Mouse (Mus musculus) R1 (cell line): ENCODE data around the gene Pde1b.

ENCODE experiments used
- DNase-seq: peaks from one replicate; pipeline ENCODE4 v3.0.0-alpha.2; 2018; ENCODE audit warnings: low read depth, low spot score

Gene Pde1b

DNA sequence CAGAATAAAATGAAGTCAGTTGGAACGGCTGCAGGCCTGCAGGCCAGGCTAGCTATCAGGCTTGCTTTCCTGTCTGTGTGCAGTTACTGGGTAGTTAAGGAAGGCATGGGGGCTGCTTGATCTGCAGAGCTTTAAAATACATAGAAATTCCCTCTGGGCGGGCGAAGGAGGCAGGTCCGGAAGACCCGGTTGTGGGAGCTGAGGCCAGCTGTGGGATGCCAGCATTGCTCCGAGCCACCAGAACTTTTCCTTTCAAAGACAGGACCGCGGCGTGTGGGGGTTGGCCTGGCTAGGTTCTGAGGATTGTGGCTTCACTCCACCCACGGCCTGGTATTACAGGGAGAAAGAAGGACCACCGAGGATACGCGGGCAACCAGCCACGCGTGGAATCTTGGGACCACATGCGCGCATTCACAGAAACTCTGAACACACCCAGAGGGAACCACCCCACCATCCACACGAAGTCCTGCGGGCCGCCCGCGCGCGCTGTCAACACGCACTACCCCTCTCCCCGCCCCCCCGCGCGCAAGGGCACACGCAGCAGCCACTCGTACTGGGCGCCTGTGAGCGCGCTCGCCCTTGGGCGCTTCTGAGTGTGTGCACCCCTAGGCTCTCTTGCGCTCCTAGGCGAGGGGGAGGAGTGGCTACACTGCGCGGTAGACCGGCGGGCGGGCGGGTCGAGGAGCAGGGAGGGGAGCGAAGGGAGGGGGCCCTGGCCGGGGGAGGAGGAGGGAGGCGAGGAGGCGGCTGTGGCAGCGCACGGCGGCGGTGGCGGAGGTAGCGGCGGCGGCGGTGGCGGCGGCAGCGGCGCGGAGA lies at the start of gene Pde1b:
Gene Pde1b (plus strand): TSS at position 600 of the 816 bp plus-strand sequence.
- peak; percentile 59 for DNase-seq

DNA sequence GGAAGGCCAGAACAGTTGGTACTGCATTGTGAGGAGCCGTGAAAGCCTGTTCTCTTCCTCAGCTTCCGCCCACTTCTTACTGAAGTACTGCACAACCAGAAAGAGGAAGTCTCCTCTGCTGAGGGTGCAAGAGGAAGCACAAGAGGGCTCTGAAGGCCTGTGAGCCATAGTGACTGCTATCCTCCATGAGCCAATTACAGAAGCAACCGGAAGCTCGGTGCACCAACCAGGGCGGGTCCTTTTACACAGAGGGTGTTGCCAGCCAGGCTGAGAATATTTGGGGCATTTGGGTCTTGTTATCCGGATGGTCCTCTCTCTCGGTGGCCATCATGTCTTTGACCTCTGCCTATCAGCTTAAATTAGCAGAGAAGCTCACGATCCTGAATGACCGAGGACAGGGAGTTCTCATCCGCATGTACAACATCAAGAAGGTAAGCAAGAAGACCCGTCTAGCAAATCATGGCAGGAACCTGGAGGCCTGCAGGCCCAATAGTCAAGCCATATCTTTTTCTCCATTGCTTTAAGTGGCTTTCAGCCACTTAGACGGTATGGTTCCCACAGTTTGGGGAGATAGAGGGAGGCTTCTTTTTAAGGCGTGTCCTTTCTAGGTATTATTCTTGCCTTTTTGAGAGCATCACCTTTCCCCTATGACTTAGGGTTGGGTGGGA lies 49.1 kb upstream of the Pde1b start, which contains the start of gene Nckap1l:
Gene Nckap1l (plus strand): TSS at position 244 of the 668 bp plus-strand sequence.
- peak; percentile 3 for DNase-seq

DNA sequence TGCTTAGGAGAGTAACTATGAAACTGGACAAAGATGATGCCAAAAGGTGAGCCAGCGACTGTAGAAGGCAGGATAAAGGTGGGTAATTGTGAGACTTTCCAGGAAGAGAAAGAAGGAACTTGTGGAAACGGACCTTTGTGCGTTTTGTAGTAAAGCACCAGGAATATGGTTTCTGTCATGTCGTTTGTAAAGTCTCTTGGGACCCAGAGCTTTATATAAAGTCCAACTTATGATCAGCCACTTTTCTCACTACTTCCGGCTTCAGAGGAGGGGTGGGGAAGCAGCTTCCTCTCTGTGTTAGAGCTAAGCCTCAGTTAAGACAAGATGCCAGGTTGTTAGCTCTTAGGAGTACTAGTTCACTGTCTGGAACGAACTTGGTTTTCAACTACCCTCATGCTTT lies 48.4 kb upstream of the Pde1b start:
- DNase-seq = no peak

DNA sequence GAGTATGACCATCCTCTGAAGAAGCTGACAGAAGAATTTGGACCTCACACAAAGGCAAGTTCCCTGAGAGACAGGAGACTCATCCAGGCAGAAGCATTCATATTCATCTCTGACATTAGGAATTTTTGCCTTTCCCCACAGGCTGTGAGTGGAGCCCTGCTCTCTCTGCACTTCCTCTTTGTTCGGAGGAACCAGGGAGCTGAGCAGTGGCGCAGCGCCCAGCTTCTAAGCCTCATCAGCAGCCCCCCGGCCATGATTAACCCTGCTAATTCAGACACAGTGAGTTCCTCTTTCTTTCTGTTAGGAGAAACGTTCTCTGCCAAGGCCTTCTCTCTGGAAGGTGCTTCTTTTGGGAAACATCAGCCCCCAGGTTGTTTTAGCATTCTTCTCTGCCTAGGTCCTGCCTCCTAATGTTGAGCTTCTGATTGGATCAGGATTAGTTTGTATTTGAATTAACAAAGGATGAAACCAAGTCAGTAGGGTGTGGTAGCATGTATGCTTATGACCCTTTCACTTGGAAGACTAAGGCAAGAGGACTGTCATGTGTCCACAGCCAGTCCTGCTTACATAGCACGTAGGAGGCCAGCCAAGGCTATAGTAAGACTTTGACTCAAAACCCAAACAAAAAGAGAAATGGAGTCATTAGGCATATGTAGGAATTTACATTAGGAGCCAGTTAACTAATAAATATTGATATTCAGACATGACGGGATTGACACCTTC lies 40.1 kb upstream of the Pde1b start:
- no peak for DNase-seq

DNA sequence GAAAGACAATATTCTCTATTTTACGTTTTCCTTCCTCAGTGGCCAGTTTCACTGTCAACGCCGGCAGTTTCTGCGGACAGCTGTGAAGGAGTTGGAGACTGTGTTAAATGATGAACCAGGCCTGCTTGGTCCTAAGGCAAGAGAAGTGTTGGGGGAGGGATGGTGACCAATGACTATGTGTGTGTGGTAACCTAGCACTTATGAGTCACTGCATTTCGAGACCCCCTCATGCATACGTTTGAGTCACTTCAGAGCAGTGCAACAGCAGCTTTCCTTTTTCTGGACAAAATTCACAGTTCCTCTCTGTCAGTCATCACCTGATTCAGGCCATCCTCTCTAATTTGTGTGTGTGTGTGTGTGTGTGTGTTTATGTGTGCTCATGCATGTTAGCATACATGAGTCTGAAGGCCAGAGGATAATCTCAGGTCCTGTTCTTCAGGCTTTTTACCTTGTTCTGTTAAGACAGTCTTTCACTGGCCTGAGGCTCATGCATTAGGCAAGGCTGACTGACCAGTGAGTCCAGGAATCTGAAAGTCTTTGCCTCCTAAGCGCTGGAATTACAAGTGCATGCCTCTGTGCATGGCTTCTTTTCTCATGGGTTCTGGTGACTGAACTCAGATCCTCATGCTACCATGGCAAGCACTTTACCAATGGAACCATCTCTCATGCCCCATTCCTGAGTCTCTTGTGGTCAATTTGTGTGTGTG lies 31.2 kb upstream of the Pde1b start:
- no peak for DNase-seq

DNA sequence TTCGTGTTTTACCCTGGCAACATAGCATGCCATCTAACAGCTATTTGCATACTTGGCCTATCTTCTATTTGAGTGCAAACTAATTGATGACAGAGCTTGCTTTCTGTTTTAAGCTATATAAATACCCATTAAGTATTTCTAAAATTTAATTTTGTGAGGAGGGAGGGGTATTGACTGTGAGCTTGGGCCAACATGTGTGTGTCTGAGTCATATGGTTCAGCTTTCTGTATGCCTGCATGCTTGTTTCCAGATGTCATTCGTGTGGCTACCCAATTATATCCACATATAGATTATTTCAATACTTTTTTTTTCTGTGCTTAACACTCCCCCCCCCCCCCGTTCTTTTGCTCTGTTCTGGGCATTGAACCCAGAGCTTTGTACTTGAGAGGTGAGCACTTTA lies 30.6 kb upstream of the Pde1b start:
- DNase-seq = no peak

DNA sequence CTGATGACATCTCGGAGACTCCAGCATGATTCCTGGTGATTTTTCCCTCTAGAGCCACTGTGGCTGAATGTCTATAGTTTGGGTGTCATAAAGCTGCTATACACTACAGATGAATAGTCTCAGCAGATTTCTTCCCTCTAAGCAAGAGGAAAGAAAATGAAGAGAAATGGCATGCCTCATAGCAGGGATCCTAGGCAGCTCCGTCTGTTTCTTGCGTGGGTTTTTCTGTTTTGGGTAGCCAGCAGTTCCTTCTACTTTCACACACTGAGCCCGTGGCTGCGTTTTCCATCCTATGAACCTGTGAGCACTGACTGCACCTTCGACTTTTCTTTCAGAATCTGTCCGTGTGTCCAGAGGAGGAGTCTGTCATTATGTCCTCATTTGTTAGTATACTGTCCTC lies 29.7 kb upstream of the Pde1b start:
- DNase-seq = no peak

DNA sequence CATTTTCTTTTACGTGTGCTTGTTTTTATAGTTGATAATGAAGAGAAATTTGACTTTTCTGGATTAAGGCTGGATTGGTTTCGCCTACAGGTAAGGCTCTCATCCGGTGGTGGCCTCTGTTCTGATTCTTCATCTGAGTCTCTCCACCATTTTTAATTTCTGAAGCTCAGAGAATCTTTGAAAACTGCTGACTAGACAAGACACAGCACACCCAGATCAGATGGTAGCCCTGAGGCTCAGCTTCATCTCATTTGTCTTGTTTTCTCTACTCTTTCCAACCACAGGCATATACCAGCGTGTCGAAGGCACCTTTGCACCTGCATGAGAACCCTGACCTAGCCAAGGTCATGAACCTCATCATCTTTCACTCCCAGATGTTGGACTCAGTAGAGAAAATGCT lies 29.1 kb upstream of the Pde1b start:
- DNase-seq = no peak

DNA sequence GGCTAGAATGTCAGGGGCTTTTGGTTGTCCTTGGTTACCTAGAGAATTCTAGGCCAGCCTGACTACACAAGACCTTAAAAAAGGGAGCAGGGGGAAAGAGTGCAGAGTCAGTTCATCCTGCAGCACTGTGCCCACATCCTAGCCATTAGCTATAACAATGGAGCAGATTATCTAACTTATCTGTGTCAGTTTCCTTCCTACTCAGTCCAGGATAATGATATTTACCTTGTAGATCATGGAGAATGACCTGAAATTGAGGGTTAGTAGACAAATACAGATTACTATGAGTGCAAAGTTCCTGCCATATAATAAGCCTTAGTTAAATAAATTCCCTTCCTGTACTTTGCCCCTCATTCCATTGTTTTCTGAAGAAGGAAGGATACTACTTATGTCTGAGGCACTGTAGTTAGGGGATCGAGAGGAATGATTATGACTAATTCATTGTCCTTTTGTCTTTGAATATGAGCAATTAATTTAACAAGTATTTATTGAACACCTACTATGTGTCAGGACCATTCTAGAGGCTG lies 23.7 kb upstream of the Pde1b start:
- no peak for DNase-seq

DNA sequence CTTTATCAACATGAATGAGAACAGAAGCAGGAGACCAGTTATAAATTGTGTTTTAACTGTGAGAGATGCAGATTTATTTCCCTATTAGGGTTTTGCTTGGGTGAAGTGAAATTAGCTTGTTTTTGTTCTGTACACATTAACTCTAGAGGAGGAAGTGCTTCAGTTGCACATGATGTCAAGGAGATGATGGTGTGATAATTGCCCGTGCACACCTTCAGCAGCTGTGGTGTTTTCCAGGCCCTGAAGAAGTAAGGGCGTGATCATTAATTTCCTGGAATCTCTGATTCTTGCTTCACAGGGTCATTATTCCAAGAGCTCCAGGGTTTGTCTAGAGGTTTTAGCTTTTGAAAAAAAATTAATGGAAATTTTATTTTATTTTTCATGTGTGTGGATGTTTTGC lies 22.7 kb upstream of the Pde1b start:
- no peak for DNase-seq

DNA sequence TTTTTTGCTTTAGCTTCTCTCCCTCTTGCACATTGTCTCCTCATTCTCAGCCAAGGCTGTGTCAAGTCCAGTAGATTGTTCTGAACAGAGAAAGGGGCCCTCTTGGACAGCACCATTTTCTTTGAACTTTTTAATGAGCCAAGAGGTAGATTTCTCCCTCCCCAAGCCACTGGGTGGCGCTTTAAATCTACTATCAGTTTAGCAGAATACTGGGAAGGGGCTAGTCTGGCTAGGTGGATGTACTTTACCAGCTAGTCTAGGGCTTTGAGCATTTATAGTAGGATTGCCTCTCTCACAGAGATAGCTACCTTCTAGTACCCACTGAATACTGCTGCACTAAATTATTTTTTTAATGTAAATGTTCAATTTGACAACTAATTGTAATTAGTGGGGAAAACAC lies 20.3 kb upstream of the Pde1b start:
- DNase-seq = peak; percentile 60

DNA sequence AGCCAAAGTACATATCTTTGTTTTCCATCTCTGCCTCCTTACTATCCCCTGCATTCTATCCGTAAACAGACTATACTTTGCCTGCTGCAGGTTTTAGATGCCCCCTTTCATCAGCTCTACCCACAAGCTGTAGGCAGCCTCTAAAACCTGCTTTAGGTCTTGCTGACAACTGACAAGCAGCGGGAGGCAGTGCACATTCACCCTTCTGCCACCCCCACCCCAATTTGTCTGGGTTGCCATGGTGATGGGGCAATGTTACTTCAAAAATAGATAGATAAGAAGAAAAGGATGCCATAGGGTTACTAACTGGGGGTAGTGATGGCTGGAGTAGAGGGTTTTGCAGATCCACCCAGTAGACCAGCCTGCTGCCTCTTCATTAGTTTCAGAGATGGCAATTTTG lies 18.3 kb upstream of the Pde1b start:
- no peak for DNase-seq

DNA sequence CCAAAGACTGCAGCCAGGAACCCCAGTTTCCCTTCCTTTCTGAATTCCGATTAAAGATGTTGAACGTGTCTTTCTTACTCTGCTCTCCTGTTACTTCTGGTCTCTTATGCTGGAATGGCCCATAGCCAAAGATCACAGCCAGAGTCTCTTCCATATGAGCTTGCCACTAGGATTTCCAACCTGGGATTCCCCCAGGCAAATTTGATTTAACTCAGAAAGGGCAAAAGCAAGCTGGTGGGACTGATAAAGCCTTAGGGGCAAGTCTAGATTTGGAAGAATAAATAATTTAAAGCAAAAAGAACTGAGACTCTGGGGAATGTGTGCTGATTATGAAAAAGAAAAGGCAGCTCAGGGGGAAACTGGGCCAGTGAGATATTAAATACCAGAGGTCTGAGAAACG lies 17.7 kb upstream of the Pde1b start:
- no peak for DNase-seq

DNA sequence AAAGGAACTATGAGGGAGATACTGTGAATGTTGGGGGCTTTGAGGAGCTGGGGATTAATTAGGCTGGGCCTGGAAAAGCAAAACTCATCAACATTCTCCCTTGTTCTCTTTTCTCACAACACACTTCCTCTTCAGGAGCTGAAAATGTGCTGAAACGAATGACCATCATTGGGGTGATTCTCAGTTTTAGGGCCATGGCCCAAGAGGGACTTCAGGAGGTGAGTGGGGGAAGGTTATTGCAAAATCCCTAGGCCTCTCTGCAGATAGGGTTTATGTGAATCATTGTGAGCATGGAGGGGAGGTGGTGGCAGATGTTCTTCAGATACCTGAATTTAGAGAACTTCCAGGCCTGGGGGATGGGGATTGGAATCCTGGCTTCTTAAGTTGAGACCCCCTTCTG lies 16.2 kb upstream of the Pde1b start:
- no peak for DNase-seq

DNA sequence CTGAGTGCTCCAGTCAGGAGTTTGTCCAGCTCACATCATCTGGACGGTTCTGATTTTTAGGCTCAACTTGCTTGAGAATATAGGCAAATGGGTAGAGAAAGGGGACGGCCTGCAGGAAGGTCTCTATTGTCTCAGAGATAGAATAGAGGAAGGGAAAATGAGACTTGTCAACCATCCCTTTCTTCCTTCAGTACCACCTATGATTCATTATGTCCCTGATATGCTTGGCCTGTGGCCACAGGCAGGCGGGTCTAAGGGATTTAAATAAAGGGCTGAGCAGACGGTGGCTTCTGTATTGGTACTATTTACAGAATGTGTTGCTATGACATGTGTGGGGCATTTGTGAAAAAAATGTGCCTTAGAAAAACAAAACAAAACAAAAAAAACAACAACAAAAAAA lies 14.5 kb upstream of the Pde1b start:
- DNase-seq = no peak

DNA sequence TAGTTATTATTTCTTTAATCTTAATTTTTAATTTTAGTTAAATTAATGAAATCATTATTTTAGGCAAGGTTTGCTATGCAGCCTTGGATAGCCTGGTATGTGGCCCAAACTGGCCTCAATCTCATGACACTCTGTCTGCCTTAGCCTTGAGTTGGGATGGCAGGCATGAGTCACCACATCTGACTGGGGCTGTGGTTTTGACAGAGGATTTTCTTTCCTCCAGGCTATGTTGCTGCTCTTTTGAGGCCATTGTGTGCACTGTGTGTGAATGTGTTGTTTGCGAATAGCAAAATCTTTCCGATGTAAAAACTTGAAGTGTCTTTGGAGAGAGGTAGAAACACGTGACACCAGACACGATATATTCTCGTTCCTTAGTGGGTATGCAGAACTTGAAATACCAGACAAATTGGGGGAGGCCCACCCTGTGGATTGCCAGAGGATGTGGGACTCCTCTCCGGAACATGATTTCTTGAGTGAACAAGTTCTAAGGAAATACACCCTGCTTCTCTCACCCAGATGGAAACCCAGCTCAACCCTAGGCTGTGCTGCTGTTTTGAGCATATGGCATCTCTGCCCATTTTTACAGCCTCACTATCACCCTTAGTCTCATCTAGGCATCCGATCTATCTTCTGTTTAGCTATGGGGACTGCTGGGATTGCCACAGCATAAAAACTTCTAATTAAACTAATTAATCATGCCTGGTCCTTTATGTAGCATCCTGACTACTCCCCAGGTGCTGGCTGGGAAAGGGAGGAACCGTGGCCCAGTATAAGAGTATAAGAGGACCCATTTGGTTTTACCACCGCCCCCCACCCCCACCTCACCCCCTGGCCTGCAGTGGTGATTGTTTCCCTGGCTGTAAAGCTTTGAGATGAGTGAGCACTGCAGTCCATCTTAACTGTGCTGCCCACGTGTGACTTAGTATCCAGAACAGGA lies 6.4 kb upstream of the Pde1b start:
- DNase-seq = no peak

DNA sequence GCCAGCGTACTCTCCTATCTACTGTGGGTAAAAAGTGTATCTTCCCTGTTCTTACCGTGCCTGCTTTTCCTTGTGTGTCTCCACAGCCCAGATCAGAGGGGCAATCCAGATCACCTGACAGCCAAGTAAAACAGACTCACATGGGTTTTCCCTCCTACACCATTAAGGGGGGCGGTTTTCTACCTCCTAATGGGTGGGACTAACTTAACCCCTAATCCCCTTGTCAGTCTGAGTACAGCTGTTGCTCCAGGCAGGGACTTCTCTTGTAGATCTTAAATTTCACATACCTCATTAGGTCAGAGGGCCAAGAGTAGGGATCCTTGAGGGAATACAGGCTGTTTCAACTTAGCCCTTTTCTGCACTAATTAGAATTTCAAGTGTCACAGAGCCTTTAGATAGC lies 4.7 kb upstream of the Pde1b start:
- DNase-seq = no peak

DNA sequence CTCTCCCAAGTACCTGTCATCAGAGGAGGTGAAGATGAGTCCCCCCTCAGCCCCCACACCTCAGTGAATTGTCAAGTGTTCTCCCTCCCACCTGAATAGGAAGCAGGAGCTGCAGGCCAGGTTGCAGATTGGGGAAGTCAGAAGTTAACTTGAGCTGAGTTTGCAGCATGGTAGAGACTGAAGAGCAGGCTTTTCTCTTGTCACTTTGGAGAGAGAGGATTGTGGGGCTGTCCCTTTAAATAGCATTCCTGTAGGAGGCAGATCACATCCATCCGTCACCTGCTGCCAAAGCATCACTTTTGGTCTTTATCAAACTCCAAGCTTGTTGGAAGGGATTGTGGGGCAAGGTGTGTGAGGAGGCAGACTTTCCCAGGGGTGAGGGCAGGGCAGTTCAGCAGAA lies 2.1 kb upstream of the Pde1b start:
- DNase-seq = no peak

DNA sequence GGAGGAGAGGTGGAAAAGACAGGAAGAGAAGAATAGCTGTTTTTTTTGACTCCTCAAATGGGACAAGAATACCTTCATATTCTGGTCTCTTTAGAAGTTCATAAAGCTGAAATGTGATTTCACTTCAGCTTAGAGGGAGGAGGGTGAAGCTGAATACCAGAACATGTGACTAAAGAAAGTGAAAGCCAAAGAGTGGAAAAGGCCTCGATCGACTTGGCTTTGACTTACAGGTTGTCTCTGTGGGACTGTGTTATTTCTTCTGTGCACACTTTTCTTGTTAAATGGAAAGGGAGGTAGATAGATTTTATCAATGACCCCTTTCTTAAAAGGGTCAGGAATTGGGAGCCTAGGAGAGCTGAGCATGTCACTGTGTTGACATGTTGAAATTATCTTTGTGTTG lies 1.6 kb upstream of the Pde1b start:
- DNase-seq = no peak

DNA sequence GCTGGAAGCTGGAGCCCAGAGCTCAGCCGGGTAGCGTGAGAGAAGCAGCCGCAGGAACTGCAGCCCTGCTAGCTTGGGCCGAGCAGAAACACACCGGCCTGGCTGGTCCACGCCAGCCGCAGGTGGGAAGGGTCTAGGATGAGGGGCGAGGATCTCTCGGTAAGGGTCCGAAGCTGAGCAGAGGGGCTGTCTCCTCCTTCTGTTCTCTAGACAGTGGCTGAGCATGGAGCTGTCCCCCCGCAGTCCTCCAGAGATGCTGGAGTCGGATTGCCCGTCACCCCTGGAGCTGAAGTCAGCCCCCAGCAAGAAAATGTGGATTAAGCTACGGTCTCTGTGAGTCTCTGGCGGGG lies 392 bp downstream of the Pde1b start:
- DNase-seq = peak; percentile 49

DNA sequence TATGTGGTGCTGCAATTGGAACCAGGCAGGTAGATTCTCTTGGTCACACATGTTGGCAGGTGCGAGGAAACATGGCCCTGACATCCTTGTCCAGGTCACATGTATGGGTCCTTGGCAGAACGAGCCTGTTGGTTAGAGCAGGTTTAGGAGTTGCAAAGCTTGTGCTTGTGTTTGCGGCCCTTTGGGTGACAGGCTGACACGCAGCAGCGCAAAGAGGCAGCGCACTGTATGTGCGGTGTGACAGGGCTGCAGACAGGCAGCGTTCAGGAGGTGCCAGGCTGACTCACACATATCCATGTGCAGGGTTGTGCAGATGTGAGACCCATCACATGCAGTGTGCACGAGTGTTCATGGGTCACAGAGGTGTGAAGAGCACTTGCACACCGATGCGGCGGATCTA lies 826 bp downstream of the Pde1b start:
- peak; percentile 31 for DNase-seq
